Mouse (Mus musculus) kidney, postnatal 0 days (tissue): Measurements from ENCODE around the gene Rnf150. TPM values are rescaled to one million over a fixed set of nuclear protein-coding genes. Genes with fewer than 3 reads are reported as not detected.

Experiments used
- ATAC-seq: fragments of 200-750 bp; cut with Nextera tagmentation; replicated peaks from 2 replicates; pipeline ENCODE4 v1.8.0; 2017; ENCODE audit warnings: low read depth, moderate number of reproducible peaks, moderate TSS enrichment, moderate library complexity; ENCODE audit not compliant: low FRiP score
- DNase-seq: peaks from one replicate; pipeline ENCODE4 v3.0.0-alpha.2; 2016; ENCODE audit warnings: low spot score
- H3K27ac ChIP-seq: fragments of 300-500 bp; sonication (generic); 2 replicates; pipeline ENCODE4 v1.5.1; 2014; ENCODE audit warnings: mild to moderate bottlenecking
- H3K27me3 ChIP-seq: fragments of 300-500 bp; sonication (generic); 2 replicates; pipeline ENCODE4 v1.6.1; 2014; ENCODE audit warnings: low read length, mixed read lengths; ENCODE audit not compliant: insufficient read depth
- H3K36me3 ChIP-seq: fragments of 300-500 bp; sonication (generic); 2 replicates; pipeline ENCODE4 v1.6.1; 2014; ENCODE audit warnings: low read length, mixed read lengths; ENCODE audit not compliant: insufficient read depth
- H3K4me1 ChIP-seq: fragments of 300-500 bp; sonication (generic); replicated peaks from 2 replicates; pipeline ENCODE4 v1.6.1; 2014; ENCODE audit warnings: antibody characterized with exemption, low read length, mixed read lengths; ENCODE audit not compliant: insufficient read depth
- H3K4me2 ChIP-seq: fragments of 300-500 bp; sonication (generic); 2 replicates; pipeline ENCODE4 v1.6.1; 2014; ENCODE audit warnings: mild to moderate bottlenecking, low read length, moderate library complexity, mixed read lengths
- H3K4me3 ChIP-seq: fragments of 300-500 bp; sonication (generic); replicated peaks from 2 replicates; pipeline ENCODE4 v1.5.1; 2014; ENCODE audit warnings: low read depth, low read length
- H3K9ac ChIP-seq: fragments of 300-500 bp; sonication (generic); 2 replicates; pipeline ENCODE4 v1.6.1; 2014; ENCODE audit warnings: low read depth, low read length
- H3K9me3 ChIP-seq: fragments of 300-500 bp; sonication (generic); replicated peaks from 2 replicates; pipeline ENCODE4 v1.6.1; 2016; ENCODE audit warnings: low read length, inconsistent platforms, mixed read lengths
- CTCF ChIP-seq: IDR thresholded peaks from 2 replicates; pipeline ENCODE4 v1.5.1; 2016; ENCODE audit warnings: antibody characterized with exemption, low read depth, mild to moderate bottlenecking, moderate library complexity
- WGBS: fragments of 180-500 bp; shearing (Covaris S2); extraction: QIAGEN DNeasy Blood & Tissue Kit; methylation state at CpG from one replicate; pipeline ENCODE4 v1.1.7; 2014; 5-methylcytosine and 5-hydroxymethylcytosine counted together
- polyA plus RNA-seq: library from polyadenylated mRNA; unstranded; fragments of >200 nt; fragmentation: Nextera tagmentation; extraction: Ambion mirVana; gene quantifications from 2 replicates; pipeline ENCODE4 v1.2.1, GENCODE M21; 2015

Rnf150 gene
- polyA plus RNA-seq, 1 experiment from 2014 or later: 1.3 TPM

DNA sequence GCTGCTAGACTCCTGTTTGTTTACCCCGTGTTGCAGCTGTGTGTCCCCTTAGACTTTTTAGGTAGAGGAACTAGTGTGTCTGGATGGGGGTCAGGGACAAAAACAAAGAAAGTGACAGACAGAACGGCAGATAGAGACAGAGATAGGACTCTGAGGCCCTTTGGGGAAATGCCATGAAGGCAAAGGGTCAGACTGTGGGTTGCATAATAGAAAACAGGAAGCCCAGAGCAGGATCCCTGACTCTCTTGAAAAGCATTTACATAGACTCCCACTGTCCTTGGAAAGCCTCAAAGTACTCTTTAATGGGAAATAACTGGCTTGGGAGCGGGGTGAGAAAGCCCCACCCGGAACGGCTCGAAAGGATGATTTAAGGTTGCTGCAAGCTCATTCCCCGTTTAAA is 246.6 kb downstream of the Rnf150 start:
- no peak overlapping the region for H3K4me3 ChIP-seq
- DNase-seq: peak; percentile 16

DNA sequence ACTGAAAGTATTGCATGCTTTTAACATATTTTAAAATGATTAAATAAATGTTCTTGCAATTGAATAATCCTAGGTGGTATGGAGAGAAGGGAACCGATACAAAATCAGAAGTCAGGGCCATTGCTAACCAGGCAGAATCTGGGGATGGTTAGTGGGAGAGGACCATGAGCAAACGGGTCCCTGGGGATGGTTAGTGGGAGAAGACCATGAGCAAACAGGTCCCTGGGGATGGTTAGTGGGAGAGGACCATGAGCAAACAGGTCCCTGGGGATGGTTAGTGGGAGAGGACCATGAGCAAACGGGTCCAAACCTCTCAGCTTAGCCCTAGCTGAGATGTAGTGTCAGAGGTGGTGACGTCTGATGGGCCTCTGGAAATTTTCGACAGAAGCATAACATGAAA is 247.0 kb downstream of the Rnf150 start:
- Histone ChIP-seq H3K36me3 (no peaks in the 10 kb centered on the region), H3K27me3 (no peaks in the 10 kb centered on the region), H3K4me2 (no peak overlapping the region), H3K27ac (no peak overlapping the region), H3K4me3 (no peak overlapping the region), H3K9ac (no peak overlapping the region), H3K9me3 (no peaks in the 10 kb centered on the region), H3K4me1 (no peaks in the 10 kb centered on the region)
- no peak for TF ChIP-seq CTCF
- ATAC-seq: no peak
- DNase-seq: no peak
- WGBS: 83% methylated on average over 5 of the region's 5 CpGs

More for the DNA sequence above, 246.6 kb downstream of the Rnf150 start:
- WGBS: 47% methylated on average over 7 of the region's 7 CpGs
- TF ChIP-seq CTCF: no peak
- no peaks in the 10 kb centered on the region for H3K27me3 ChIP-seq
- H3K36me3 ChIP-seq: no peaks in the 10 kb centered on the region
- no peak for ATAC-seq
- H3K9ac ChIP-seq: no peak overlapping the region
- H3K27ac ChIP-seq: no peak overlapping the region
- H3K4me1 ChIP-seq: no peaks in the 10 kb centered on the region
- no peak overlapping the region for H3K4me2 ChIP-seq
- no peaks in the 10 kb centered on the region for H3K9me3 ChIP-seq

DNA sequence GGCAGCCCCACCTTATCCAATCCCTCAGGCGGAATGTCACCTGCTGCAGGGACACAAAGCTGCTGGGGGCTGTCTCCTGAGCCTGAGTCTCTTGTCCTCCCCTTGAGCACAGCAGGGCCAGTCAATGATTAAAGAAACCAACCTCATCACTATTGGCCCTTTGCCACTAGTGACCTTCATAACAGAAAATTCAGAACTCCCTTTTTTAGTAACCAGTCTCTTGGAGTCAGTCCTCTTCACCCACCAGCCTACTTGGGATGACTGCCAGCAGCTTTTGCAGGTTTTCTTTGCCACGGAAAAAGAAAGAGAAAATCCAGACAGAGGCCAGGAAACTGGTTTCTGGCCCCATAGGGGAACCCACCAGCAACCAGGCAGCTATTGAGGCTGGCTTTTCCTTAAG is 271.9 kb downstream of the Rnf150 start:
- no peak overlapping the region for H3K4me3 ChIP-seq
- H3K4me2 ChIP-seq: no peak overlapping the region
- H3K27me3 ChIP-seq: no peaks in the 10 kb centered on the region
- no peaks in the 10 kb centered on the region for H3K4me1 ChIP-seq
- no peak overlapping the region for H3K9ac ChIP-seq
- H3K9me3 ChIP-seq: no peaks in the 10 kb centered on the region
- DNase-seq: no peak
- H3K27ac ChIP-seq: no peak overlapping the region
- no peak for TF ChIP-seq CTCF
- WGBS: 58% methylated on average over 2 of the region's 2 CpGs
- H3K36me3 ChIP-seq: no peaks in the 10 kb centered on the region
- no peak for ATAC-seq

DNA sequence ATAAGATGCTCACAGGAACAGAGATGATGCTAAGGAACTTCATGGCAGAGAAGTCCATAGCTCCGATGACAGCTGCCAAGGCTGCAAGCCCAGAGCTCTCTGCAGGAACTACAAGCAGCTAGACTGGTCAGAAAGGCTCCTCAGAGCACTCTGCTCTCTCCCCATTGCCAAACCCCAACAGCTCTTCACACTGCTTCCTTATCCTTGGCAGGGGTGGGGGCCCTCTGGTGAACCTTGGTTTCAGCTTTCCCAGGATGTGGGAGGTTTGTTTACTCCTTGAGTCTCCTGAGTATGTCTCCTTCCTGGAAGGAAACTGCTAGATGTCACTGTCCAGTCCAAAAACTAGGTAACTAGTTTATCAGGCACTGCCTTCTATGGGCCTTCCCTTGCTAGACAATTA is 276.9 kb downstream of the Rnf150 start:
- 70% methylated on average over 1 of the region's 1 CpGs for WGBS
- Histone ChIP-seq H3K36me3 (no peaks in the 10 kb centered on the region), H3K27me3 (no peaks in the 10 kb centered on the region), H3K4me2 (no peak overlapping the region), H3K9ac (no peak overlapping the region), H3K9me3 (no peaks in the 10 kb centered on the region), H3K4me3 (no peak overlapping the region), H3K27ac (no peak overlapping the region), H3K4me1 (no peaks in the 10 kb centered on the region)
- no peak for TF ChIP-seq CTCF
- DNase-seq (peak; percentile 27), ATAC-seq (no peak)

DNA sequence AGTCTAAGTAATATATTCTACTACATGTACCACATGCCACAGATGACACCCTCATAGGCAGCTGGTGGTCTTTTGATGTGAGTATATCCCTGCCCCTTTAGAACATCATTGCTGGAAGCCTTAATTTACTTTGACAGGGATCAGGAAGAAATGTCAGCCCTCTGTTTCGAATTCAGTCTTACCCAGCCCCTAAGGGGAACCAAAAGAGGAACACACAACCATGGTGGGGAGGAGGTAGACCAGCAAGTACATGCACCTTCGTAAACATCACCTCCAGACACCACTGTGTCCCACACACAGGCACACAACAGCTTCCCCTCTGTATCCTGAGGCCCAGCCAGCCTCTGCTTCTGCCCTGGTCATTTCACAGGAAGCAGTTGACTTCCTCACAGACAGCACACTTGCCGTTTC is 277.6 kb downstream of the Rnf150 start:
- Histone ChIP-seq H3K27me3 (no peaks in the 10 kb centered on the region), H3K4me2 (no peak overlapping the region), H3K4me3 (no peak overlapping the region), H3K27ac (no peak overlapping the region), H3K36me3 (no peaks in the 10 kb centered on the region), H3K4me1 (no peaks in the 10 kb centered on the region), H3K9ac (no peak overlapping the region), H3K9me3 (no peaks in the 10 kb centered on the region)
- 64% methylated on average over 3 of the region's 3 CpGs for WGBS
- TF ChIP-seq CTCF: no peak
- ATAC-seq: no peak
- DNase-seq: no peak

Other genes with a start within 250 kb of the Rnf150 start
- 63.3 and 66.5 TPM in 2 replicates for gene Zfp330, start 89.2 kb upstream of the Rnf150 start, polyA plus RNA-seq